Mouse (Mus musculus): ENCODE results near the gene Tnip1. TPM values are rescaled to one million over a fixed set of nuclear protein-coding genes. Genes with fewer than 3 reads are reported as not detected.

The Tnip1 gene
- 19.6 and 20.4 TPM in 2 replicates for polyA plus RNA-seq (2015; fragmentation: Nextera tagmentation; extraction: Ambion mirVana)

- H3K9ac ChIP-seq (ENCODE audit: low read depth, low read length) = no peak within 1 kb of the TSS
- no peaks in the 10 kb centered on the region for H3K36me3 ChIP-seq (ENCODE audit: control insufficient read depth, insufficient read depth, low read length)
- no peaks in the 10 kb centered on the region for H3K4me1 ChIP-seq (ENCODE audit: control insufficient read depth, insufficient read depth, low read depth, low read length)
- H3K9me3 ChIP-seq (ENCODE audit: control insufficient read depth, low read length) = no peaks in the 10 kb centered on the region
- no peaks in the 10 kb centered on the region for H3K27me3 ChIP-seq (replicated peaks; ENCODE audit: control insufficient read depth, insufficient read depth, low read length)
- no peak for ATAC-seq
- no peak within 1 kb of the TSS for H3K27ac ChIP-seq (ENCODE audit: low read depth, low read length)
- WGBS = 44% methylated on average over 6 of the region's 6 CpGs
- H3K4me2 ChIP-seq (ENCODE audit: low read length) = no peak within 1 kb of the TSS
- H3K4me3 ChIP-seq (ENCODE audit: low read length) = no peak within 1 kb of the TSS
These were observed at the start of gene Tnip1 for GRCm38 (mm10) chr11:54962810-54963209. Tnip1 (minus strand) TSS chr11:54962917.

DNA sequence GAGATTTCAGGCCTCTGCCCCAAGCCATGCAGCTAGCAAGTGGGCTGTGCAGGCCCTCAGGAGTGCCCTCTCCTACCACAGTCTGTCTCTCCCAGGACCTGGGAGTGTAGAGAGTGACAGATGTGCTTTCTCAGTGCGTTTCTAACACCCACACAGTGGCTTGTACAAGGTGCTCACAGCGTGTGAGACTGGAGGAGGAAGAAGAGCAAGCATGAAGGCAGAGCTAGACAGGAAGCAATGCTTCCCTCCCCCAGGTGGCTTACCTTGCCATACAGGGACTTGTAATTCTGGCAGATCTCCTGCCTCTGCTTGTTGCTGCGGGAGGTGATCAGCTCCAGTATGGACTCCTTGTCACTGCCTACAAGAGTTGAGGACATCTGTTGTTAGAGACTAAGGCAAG is 48.7 kb upstream of the Tnip1 start:
- peaks cover 10% of the 10 kb centered on the region for H3K36me3 ChIP-seq (ENCODE audit: control insufficient read depth, insufficient read depth, low read length)
- 91% methylated on average over 3 of the region's 3 CpGs for WGBS
- ATAC-seq = no peak

DNA sequence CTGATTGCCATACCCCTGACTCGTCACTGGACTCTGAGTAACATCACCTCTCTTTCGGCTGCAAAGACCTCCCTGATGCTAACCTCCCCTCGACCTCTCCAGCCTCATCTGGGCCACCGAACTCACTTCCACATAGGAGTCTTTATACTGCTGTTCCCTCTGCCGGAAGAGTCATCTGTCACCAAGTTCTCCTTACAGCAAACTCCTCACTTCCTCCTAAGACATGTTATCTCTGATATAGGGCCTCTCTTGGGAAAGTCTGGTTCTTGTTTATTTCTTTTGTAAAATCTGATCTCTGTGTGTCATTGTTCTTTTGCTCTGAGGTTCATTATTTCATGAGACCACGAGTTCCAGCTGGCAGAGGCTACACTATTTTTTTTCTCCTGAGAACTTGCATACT is 45.5 kb upstream of the Tnip1 start:
- WGBS = 88% methylated on average over 6 of the region's 6 CpGs

More for the DNA sequence above, 48.7 kb upstream of the Tnip1 start:
- Histone ChIP-seq H3K9ac (ENCODE audit: low read depth, low read length) (no peak overlapping the region), H3K4me2 (ENCODE audit: low read length) (no peak overlapping the region), H3K9me3 (ENCODE audit: control insufficient read depth, low read length) (no peaks in the 10 kb centered on the region), H3K27ac (ENCODE audit: low read depth, low read length) (no peak overlapping the region), H3K4me1 (ENCODE audit: control insufficient read depth, insufficient read depth, low read depth, low read length) (peaks cover 13% of the 10 kb centered on the region), H3K27me3 (replicated peaks; ENCODE audit: control insufficient read depth, insufficient read depth, low read length) (no peaks in the 10 kb centered on the region), H3K4me3 (ENCODE audit: low read length) (no peak overlapping the region)

DNA sequence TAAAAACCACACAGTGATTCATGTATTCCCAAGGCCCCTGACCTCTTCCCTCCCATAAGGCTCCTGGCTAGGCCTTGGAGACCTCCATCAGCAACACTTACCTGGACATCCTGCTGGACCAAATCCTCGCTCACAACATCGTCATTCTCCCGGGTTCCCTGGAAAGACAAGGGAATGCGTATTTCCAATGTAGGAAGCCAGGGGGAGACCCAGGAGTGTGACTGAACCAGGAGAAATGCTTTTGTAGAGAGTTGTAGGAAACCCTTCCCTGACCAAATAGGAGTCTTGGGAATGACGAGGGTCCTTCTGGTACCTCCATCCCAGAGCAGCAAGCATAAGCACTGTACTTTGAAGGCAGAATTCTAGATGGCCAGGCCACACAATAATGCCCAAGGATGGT is 43.0 kb upstream of the Tnip1 start:
- H3K27ac ChIP-seq (ENCODE audit: low read depth, low read length) = no peak overlapping the region
- H3K4me2 ChIP-seq (ENCODE audit: low read length) = no peak overlapping the region
- 87% methylated on average over 5 of the region's 5 CpGs for WGBS
- H3K9ac ChIP-seq (ENCODE audit: low read depth, low read length) = no peak overlapping the region
- peaks cover 2% of the 10 kb centered on the region; the same call in 1 of the 2 replicates for H3K9me3 ChIP-seq (ENCODE audit: control insufficient read depth, low read length)
- H3K36me3 ChIP-seq (ENCODE audit: control insufficient read depth, insufficient read depth, low read length) = peaks cover 35% of the 10 kb centered on the region
- no peaks in the 10 kb centered on the region for H3K4me1 ChIP-seq (ENCODE audit: control insufficient read depth, insufficient read depth, low read depth, low read length)
- no peak overlapping the region for H3K4me3 ChIP-seq (ENCODE audit: low read length)
- H3K27me3 ChIP-seq (replicated peaks; ENCODE audit: control insufficient read depth, insufficient read depth, low read length) = no peaks in the 10 kb centered on the region
- ATAC-seq = no peak

More for the DNA sequence above, 45.5 kb upstream of the Tnip1 start:
- no peak overlapping the region for H3K27ac ChIP-seq (ENCODE audit: low read depth, low read length)
- peaks cover 22% of the 10 kb centered on the region for H3K36me3 ChIP-seq (ENCODE audit: control insufficient read depth, insufficient read depth, low read length)
- H3K9me3 ChIP-seq (ENCODE audit: control insufficient read depth, low read length) = no peaks in the 10 kb centered on the region
- H3K9ac ChIP-seq (ENCODE audit: low read depth, low read length) = no peak overlapping the region
- no peak overlapping the region for H3K4me2 ChIP-seq (ENCODE audit: low read length)
- no peaks in the 10 kb centered on the region for H3K27me3 ChIP-seq (replicated peaks; ENCODE audit: control insufficient read depth, insufficient read depth, low read length)
- ATAC-seq = no peak
- H3K4me3 ChIP-seq (ENCODE audit: low read length) = no peak overlapping the region
- H3K4me1 ChIP-seq (ENCODE audit: control insufficient read depth, insufficient read depth, low read depth, low read length) = no peaks in the 10 kb centered on the region

DNA sequence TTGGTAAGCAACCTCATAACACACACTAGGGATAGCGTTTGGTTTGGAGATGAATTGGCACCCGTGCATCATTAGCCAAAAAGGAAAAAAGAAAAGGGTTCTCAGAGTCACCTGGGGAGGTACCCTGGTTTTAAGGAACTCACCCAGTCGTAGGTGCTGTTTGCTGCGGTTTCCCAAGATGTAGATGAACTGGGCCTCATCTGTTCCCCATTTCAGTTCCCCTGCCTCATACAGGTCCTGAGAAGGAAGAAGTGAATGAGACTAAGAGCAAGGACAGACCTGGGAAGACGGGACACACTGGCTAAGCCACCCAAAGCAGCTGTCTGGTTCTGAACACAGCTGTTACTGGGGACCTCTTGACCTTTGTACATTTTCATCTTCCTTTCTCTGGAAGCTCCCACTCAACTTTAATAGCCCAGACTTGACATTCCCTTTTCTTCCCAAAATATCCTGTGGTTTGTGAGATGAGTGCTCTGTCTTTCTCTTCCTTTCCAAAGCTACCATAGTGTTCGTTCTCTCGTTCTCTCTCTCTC is 42.3 kb upstream of the Tnip1 start:
- no peak overlapping the region for H3K4me3 ChIP-seq (ENCODE audit: low read length)
- no peak overlapping the region for H3K9ac ChIP-seq (ENCODE audit: low read depth, low read length)
- peaks cover 2% of the 10 kb centered on the region; the same call in 1 of the 2 replicates for H3K9me3 ChIP-seq (ENCODE audit: control insufficient read depth, low read length)
- WGBS = 76% methylated on average over 7 of the region's 7 CpGs
- H3K4me2 ChIP-seq (ENCODE audit: low read length) = no peak overlapping the region
- ATAC-seq = no peak
- no peak overlapping the region for H3K27ac ChIP-seq (ENCODE audit: low read depth, low read length)
- no peaks in the 10 kb centered on the region for H3K4me1 ChIP-seq (ENCODE audit: control insufficient read depth, insufficient read depth, low read depth, low read length)
- H3K36me3 ChIP-seq (ENCODE audit: control insufficient read depth, insufficient read depth, low read length) = peaks cover 33% of the 10 kb centered on the region
- H3K27me3 ChIP-seq (replicated peaks; ENCODE audit: control insufficient read depth, insufficient read depth, low read length) = no peaks in the 10 kb centered on the region

DNA sequence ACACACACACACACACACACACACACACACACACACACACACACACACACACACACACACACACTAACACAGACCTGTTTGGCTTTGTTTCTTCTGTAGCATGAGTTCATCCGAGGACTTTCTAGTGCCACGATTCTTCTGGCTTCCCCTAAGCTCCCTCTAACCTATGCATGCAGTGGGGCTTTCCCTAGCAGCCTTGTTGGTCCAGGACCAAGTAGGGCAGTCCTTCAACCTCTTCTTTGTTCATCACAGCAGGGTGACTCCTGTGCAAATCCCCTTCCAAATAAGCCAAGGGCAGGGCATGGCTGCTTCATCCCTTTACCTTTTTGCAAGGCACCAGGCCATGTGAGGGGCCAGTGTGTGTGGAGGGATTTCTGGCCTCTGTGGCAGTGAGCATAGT is 36.0 kb upstream of the Tnip1 start:
- WGBS = 55% methylated on average over 2 of the region's 2 CpGs
- H3K9ac ChIP-seq (ENCODE audit: low read depth, low read length) = no peak overlapping the region
- ATAC-seq = peak; percentile 24; the same call in 1 of the 2 replicates
- H3K4me1 ChIP-seq (ENCODE audit: control insufficient read depth, insufficient read depth, low read depth, low read length) = no peaks in the 10 kb centered on the region
- H3K36me3 ChIP-seq (ENCODE audit: control insufficient read depth, insufficient read depth, low read length) = peaks cover 16% of the 10 kb centered on the region
- no peak overlapping the region for H3K4me2 ChIP-seq (ENCODE audit: low read length)
- no peak overlapping the region for H3K27ac ChIP-seq (ENCODE audit: low read depth, low read length)
- no peak overlapping the region for H3K4me3 ChIP-seq (ENCODE audit: low read length)
- peaks cover 2% of the 10 kb centered on the region; the same call in 1 of the 2 replicates for H3K9me3 ChIP-seq (ENCODE audit: control insufficient read depth, low read length)
- H3K27me3 ChIP-seq (replicated peaks; ENCODE audit: control insufficient read depth, insufficient read depth, low read length) = no peaks in the 10 kb centered on the region

DNA sequence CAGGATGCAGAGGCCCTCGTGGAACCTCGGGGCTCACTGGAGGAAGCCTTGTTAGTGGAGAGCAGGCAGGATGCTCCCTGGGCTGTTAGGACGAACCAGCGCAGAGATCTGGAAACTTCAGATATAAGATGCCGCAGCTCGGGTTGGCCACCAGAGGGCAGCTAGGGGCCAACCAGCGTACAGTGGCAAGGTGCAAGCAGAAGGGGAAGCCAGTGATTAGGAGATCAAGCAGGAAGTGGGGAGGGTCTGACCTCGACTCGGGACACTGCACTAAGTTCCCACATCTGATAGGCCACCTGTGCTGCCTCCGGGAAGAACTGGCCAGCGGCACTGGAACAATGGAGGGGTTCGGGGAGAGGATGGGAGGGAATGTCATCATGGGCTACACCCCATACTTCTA is 35.6 kb upstream of the Tnip1 start:
- Histone ChIP-seq H3K36me3 (ENCODE audit: control insufficient read depth, insufficient read depth, low read length) (peaks cover 15% of the 10 kb centered on the region), H3K4me3 (ENCODE audit: low read length) (no peak overlapping the region), H3K4me2 (ENCODE audit: low read length) (no peak overlapping the region), H3K9ac (ENCODE audit: low read depth, low read length) (no peak overlapping the region), H3K27ac (ENCODE audit: low read depth, low read length) (no peak overlapping the region), H3K9me3 (ENCODE audit: control insufficient read depth, low read length) (peaks cover 2% of the 10 kb centered on the region; the same call in 1 of the 2 replicates), H3K27me3 (replicated peaks; ENCODE audit: control insufficient read depth, insufficient read depth, low read length) (no peaks in the 10 kb centered on the region), H3K4me1 (ENCODE audit: control insufficient read depth, insufficient read depth, low read depth, low read length) (no peaks in the 10 kb centered on the region)
- ATAC-seq = peak; percentile 80
- WGBS = 2% methylated on average over 11 of the region's 12 CpGs

GRCm38 (mm10) chr11:54996176-54996575 is 33.5 kb upstream of the Tnip1 start:
- Histone ChIP-seq H3K9ac (ENCODE audit: low read depth, low read length) (0 out of 2 replicates have a peak overlapping the region, but pooled peaks have one; percentile 17), H3K4me3 (ENCODE audit: low read length) (no peak overlapping the region), H3K4me1 (ENCODE audit: control insufficient read depth, insufficient read depth, low read depth, low read length) (no peaks in the 10 kb centered on the region), H3K4me2 (ENCODE audit: low read length) (no peak overlapping the region), H3K27ac (ENCODE audit: low read depth, low read length) (no peak overlapping the region), H3K36me3 (ENCODE audit: control insufficient read depth, insufficient read depth, low read length) (peaks cover 6% of the 10 kb centered on the region), H3K27me3 (replicated peaks; ENCODE audit: control insufficient read depth, insufficient read depth, low read length) (no peaks in the 10 kb centered on the region), H3K9me3 (ENCODE audit: control insufficient read depth, low read length) (no peaks in the 10 kb centered on the region; the same call in 1 of the 2 replicates)
- ATAC-seq = no peak
- 54% methylated on average over 7 of the region's 7 CpGs for WGBS

DNA sequence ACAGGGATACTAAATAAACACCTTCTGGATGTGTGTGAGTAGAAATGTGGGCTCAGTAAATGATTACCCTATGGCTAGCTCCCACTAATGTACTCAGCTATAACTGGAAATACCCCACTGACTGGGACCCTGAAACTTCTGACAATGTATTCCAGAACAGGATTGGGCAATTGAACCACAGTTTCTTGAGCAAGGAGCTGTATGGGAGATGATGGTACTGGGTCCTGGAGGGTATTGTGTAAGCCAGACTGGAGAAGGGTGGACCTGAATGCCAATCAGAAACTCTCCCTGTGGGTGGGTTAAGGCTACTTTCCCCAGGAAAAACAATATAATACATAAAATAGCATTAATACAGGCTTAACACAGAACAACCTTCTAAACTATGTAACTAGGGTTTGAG is 27.2 kb upstream of the Tnip1 start:
- no peaks in the 10 kb centered on the region for H3K4me1 ChIP-seq (ENCODE audit: control insufficient read depth, insufficient read depth, low read depth, low read length)
- H3K9ac ChIP-seq (ENCODE audit: low read depth, low read length) = no peak overlapping the region
- H3K9me3 ChIP-seq (ENCODE audit: control insufficient read depth, low read length) = no peaks in the 10 kb centered on the region
- no peak overlapping the region for H3K4me2 ChIP-seq (ENCODE audit: low read length)
- no peak overlapping the region for H3K4me3 ChIP-seq (ENCODE audit: low read length)
- H3K27me3 ChIP-seq (replicated peaks; ENCODE audit: control insufficient read depth, insufficient read depth, low read length) = no peaks in the 10 kb centered on the region
- H3K27ac ChIP-seq (ENCODE audit: low read depth, low read length) = no peak overlapping the region
- ATAC-seq = no peak
- no peaks in the 10 kb centered on the region for H3K36me3 ChIP-seq (ENCODE audit: control insufficient read depth, insufficient read depth, low read length)

Measured in hindbrain, embryonic 16.5 days (tissue).